ENCODE assay signal across 8 mouse cellular contexts in the genomic region with DNA sequence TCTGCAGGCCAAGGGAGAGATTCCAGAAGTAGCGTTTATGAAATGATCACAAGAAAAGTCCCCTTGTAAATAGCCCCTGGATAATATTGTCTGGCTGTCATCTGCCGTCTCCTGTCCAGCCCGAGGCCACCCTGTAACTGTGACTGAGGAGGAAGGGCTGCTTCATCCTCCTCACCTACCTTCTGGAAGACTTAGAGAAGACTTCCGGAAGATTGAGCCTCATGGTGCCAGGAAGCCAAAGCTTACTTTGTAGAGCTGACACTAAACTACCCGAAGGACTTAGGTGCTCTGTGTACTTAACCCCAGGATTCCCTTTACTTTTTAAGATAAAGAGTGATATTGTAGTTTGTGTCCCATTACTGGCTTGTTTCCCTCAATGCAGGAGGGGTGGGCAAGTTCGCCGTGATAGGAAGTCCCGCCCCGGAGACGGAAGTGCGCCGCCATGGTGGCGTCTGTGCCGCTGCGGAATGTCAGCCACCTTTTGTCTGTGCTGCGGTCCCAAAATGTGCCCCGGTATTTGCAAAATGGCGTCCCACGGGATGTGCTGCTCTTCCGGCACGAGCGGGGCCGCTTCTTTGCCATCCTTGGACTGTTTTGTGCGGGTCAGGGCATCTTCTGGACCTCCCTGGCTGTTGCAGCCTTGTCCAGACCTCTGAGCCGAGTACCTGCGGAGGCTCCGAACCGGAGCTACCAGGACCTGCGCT. TPM values are rescaled to one million over a fixed set of nuclear protein-coding genes. Genes with fewer than 3 reads are reported as not detected.
DNase-seq lines count a peak whose midpoint lies in the region; ATAC-seq lines count a peak whose summit lies in the region.

A gene (plus strand): TSS at position 430 of the 704 bp plus-strand sequence.

- 23% methylated on average over 29 of the region's 29 CpGs for WGBS in embryonic facial prominence, embryonic 12.5 days
- 18% methylated on average over 29 of the region's 29 CpGs for WGBS in midbrain, embryonic 10.5 days

- peak within 1 kb of the TSS; percentile 81 for H3K4me3 ChIP-seq in embryonic facial prominence, embryonic 12.5 days
- peak within 1 kb of the TSS; percentile 89 for H3K4me3 ChIP-seq in midbrain, embryonic 10.5 days

- peak within 1 kb of the TSS; percentile 90 for H3K27ac ChIP-seq in embryonic facial prominence, embryonic 12.5 days
- H3K27ac ChIP-seq in midbrain, embryonic 10.5 days (replicated peaks) = peak within 1 kb of the TSS; percentile 98

- peaks cover 59% of the 10 kb centered on the region for H3K36me3 ChIP-seq in embryonic facial prominence, embryonic 12.5 days
- H3K36me3 ChIP-seq in midbrain, embryonic 10.5 days = peaks cover 76% of the 10 kb centered on the region

- no peaks in the 10 kb centered on the region for H3K9me3 ChIP-seq in embryonic facial prominence, embryonic 12.5 days
- H3K9me3 ChIP-seq in midbrain, embryonic 10.5 days (replicated peaks) = peaks cover 1% of the 10 kb centered on the region; the same call in 1 of the 2 replicates

- peak within 1 kb of the TSS; percentile 73 for H3K4me2 ChIP-seq in embryonic facial prominence, embryonic 12.5 days (replicated peaks)

- H3K4me1 ChIP-seq in embryonic facial prominence, embryonic 12.5 days = peaks cover 29% of the 10 kb centered on the region
- peaks cover 42% of the 10 kb centered on the region for H3K4me1 ChIP-seq in midbrain, embryonic 10.5 days

- intact Hi-C loops in left cerebral cortex, postnatal 4 days (cut with DNase I) = no loop called here

- DNase-seq in adrenal gland, postnatal 25 days = peak; percentile 82
- peak; percentile 98 for DNase-seq in heart, adult 11 months
- DNase-seq in kidney, adult 11 months = peak; percentile 75
- DNase-seq in left cerebral cortex, postnatal 4 days = peak; percentile 84
- peak; percentile 83 for DNase-seq in midbrain, embryonic 10.5 days (ENCODE audit: low spot score)
- DNase-seq in right cerebral cortex, postnatal 36 days (ENCODE audit: low spot score in 2 of 2) = peak; percentile 72 to 75
- peak; percentile 69 to 79 for DNase-seq in urinary bladder, postnatal 36 days (ENCODE audit: low spot score in 2 of 2)

- ATAC-seq in embryonic facial prominence, embryonic 12.5 days (ENCODE audit: insufficient number of reproducible peaks, insufficient read depth, low FRiP score, low TSS enrichment) = 0 out of 2 replicates have a peak, but pooled peaks have one; percentile 24

- peak within 1 kb of the TSS; percentile 90 for H3K9ac ChIP-seq in embryonic facial prominence, embryonic 12.5 days

- no peaks in the 10 kb centered on the region for H3K27me3 ChIP-seq in embryonic facial prominence, embryonic 12.5 days
- H3K27me3 ChIP-seq in midbrain, embryonic 10.5 days (ENCODE audit: low read depth, poor library complexity, severe bottlenecking) = no peaks in the 10 kb centered on the region

RNA-seq across cellular contexts. Expression of the gene that starts here (rescaled TPM):
- total RNA-seq in adrenal gland, postnatal 25 days (2021) = 122 and 123 TPM in 2 replicates
- 202 and 221 TPM in 2 replicates for polyA plus RNA-seq in embryonic facial prominence, embryonic 12.5 days (2016; fragmentation: Nextera tagmentation; extraction: Ambion mirVana)
- 100 to 1,000 TPM in 1 of 2 experiments, 10 to 100 TPM in 1; 96.5 to 102 TPM for total RNA-seq in left cerebral cortex, postnatal 4 days (2021)
- 189 and 205 TPM in 2 replicates for polyA plus RNA-seq in midbrain, embryonic 10.5 days (2016; fragmentation: Nextera tagmentation; extraction: Ambion mirVana)

Comparison
In these comparisons a context has a peak if more than half of its experiments do, and no peak if none do; other contexts are left out.
1. Peak in every context shown above with its lines: DNase-seq, ATAC-seq, H3K4me3 ChIP-seq and H3K27ac ChIP-seq.